Mouse (Mus musculus) limb, embryonic 11.5 days (tissue): ENCODE measurements around the gene Pcnt. TPM values are rescaled to one million over a fixed set of nuclear protein-coding genes. Genes with fewer than 3 reads are reported as not detected.

Experiments used
- ATAC-seq: fragments of 200-750 bp; cut with Nextera tagmentation; 2 replicates; pipeline ENCODE4 v1.8.0; 2017; ENCODE audit warnings: low read depth; ENCODE audit not compliant: insufficient number of reproducible peaks, low FRiP score, low TSS enrichment
- DNase-seq: peaks from one replicate; pipeline ENCODE4 v3.0.0-alpha.2; 2015; ENCODE audit warnings: low spot score
- H3K27ac ChIP-seq: fragments of 300-500 bp; sonication (generic); replicated peaks from 2 replicates; pipeline ENCODE4 v1.5.1; 2014; ENCODE audit warnings: low read depth, mild to moderate bottlenecking, low read length
- H3K27me3 ChIP-seq: fragments of 300-500 bp; sonication (generic); 2 replicates; pipeline ENCODE4 v1.6.1; 2014; ENCODE audit warnings: mild to moderate bottlenecking, low read length, mixed read lengths; ENCODE audit not compliant: control insufficient read depth, insufficient read depth
- H3K36me3 ChIP-seq: fragments of 300-500 bp; sonication (generic); 2 replicates; pipeline ENCODE4 v1.6.1; 2014; ENCODE audit warnings: mild to moderate bottlenecking, low read length, moderate library complexity, mixed read lengths; ENCODE audit not compliant: control insufficient read depth, insufficient read depth
- H3K4me1 ChIP-seq: fragments of 300-500 bp; sonication (generic); 2 replicates; pipeline ENCODE4 v1.6.1; 2014; ENCODE audit warnings: low read length, mixed read lengths; ENCODE audit not compliant: control insufficient read depth, insufficient read depth
- H3K4me2 ChIP-seq: fragments of 300-500 bp; sonication (generic); 2 replicates; pipeline ENCODE4 v1.6.1; 2014; ENCODE audit warnings: low read depth, mild to moderate bottlenecking, moderate library complexity; ENCODE audit not compliant: severe bottlenecking
- H3K4me3 ChIP-seq: fragments of 300-500 bp; sonication (generic); 2 replicates; pipeline ENCODE4 v1.5.1; 2014; ENCODE audit warnings: low read depth, low read length
- H3K9ac ChIP-seq: fragments of 300-500 bp; sonication (generic); 2 replicates; pipeline ENCODE4 v1.6.1; 2014; ENCODE audit warnings: mild to moderate bottlenecking, low read length
- H3K9me3 ChIP-seq: fragments of 300-500 bp; sonication (generic); 2 replicates; pipeline ENCODE4 v1.6.1; 2016; ENCODE audit warnings: low read length; ENCODE audit not compliant: control insufficient read depth
- WGBS: fragments of 180-500 bp; shearing (Covaris S2); extraction: QIAGEN DNeasy Blood & Tissue Kit; methylation state at CpG from one replicate; pipeline ENCODE4 v1.1.7; 2014; 5-methylcytosine and 5-hydroxymethylcytosine counted together
- polyA plus RNA-seq: library from polyadenylated mRNA; unstranded; fragments of >200 nt; fragmentation: Nextera tagmentation; extraction: Ambion mirVana; gene quantifications from 2 replicates; pipeline ENCODE4 v1.2.1, GENCODE M21; 2014

Pcnt gene
- polyA plus RNA-seq, 1 experiment from 2014 or later = 19.0 TPM

DNA sequence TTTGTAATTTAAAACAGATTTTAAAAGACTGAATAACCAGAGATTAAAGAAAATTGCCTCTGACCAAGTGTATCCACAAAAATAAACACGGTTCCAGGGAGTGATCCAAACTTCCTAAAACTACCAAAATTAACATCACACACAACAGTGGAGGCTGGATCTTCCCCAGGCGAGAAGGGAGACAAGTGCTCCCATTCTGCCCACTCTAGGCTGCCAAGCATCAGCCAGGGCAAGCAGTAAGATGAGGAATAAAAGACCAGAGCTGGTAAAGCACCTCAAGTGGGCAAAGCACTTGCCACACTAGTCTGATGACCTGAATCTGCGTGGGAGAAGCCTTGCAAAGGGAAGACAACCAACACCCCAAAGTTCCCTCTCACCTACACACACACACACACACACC is 70.8 kb downstream of the Pcnt start:
- peaks cover 20% of the 10 kb centered on the region; the same call in 1 of the 2 replicates for H3K36me3 ChIP-seq
- no peak for ATAC-seq
- no peak overlapping the region for H3K9ac ChIP-seq
- no peak overlapping the region for H3K4me2 ChIP-seq
- no peaks in the 10 kb centered on the region for H3K4me1 ChIP-seq
- no peaks in the 10 kb centered on the region for H3K27me3 ChIP-seq
- 78% methylated on average over 3 of the region's 3 CpGs for WGBS
- DNase-seq = no peak
- no peak overlapping the region for H3K4me3 ChIP-seq
- no peak overlapping the region for H3K27ac ChIP-seq
- no peaks in the 10 kb centered on the region for H3K9me3 ChIP-seq

DNA sequence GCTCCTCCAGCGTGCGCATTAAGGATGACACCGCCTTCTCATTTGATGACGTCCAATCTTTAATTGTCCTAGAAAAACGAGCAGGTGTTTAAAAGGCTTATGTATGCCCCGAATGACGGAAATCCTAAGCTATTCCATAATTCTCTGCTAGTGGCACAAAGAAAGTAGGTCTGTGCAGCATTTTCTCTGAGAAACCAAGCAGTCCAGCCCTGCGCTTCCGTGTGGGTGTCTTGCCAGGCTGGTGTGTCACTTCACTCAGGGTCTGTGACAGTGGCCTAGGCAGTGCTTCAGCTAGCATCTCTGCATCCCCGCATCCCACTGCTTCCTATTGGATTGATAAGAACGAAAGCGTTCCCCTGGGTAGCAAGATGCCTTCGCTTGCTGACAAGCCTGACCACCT is 73.8 kb downstream of the Pcnt start:
- WGBS = 93% methylated on average over 13 of the region's 13 CpGs
- no peak overlapping the region for H3K27ac ChIP-seq
- ATAC-seq (no peak), DNase-seq (no peak)
- H3K9ac ChIP-seq = no peak overlapping the region
- no peaks in the 10 kb centered on the region for H3K9me3 ChIP-seq
- H3K36me3 ChIP-seq = peaks cover 20% of the 10 kb centered on the region; the same call in 1 of the 2 replicates
- no peak overlapping the region for H3K4me3 ChIP-seq
- no peaks in the 10 kb centered on the region for H3K27me3 ChIP-seq
- H3K4me1 ChIP-seq = no peaks in the 10 kb centered on the region
- no peak overlapping the region for H3K4me2 ChIP-seq

DNA sequence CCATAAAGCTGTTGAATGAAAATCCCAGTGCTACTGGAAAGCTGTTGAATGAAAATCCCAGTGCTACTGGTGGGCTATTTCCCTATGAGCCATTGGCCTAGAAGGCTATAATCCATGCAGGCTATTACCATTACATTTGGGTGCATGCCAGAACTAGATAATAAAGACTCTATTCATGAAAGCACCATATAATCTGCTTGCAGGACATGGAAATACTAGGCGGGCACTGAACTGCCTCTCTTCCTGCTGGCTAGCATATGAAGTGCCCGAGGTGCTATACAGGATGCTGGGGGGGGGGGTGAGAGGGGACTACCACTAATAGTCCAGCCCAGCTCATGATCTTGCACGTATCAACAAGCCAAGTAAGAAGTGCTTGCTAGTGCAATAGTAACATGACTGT is 79.4 kb downstream of the Pcnt start:
- ATAC-seq (no peak), DNase-seq (no peak)
- WGBS = 87% methylated on average over 3 of the region's 3 CpGs
- H3K36me3 ChIP-seq = peaks cover 14% of the 10 kb centered on the region; the same call in 1 of the 2 replicates
- no peak overlapping the region for H3K9ac ChIP-seq
- H3K27ac ChIP-seq = no peak overlapping the region
- H3K4me2 ChIP-seq = no peak overlapping the region
- no peaks in the 10 kb centered on the region for H3K4me1 ChIP-seq
- no peaks in the 10 kb centered on the region for H3K27me3 ChIP-seq
- H3K9me3 ChIP-seq = no peaks in the 10 kb centered on the region
- no peak overlapping the region for H3K4me3 ChIP-seq

DNA sequence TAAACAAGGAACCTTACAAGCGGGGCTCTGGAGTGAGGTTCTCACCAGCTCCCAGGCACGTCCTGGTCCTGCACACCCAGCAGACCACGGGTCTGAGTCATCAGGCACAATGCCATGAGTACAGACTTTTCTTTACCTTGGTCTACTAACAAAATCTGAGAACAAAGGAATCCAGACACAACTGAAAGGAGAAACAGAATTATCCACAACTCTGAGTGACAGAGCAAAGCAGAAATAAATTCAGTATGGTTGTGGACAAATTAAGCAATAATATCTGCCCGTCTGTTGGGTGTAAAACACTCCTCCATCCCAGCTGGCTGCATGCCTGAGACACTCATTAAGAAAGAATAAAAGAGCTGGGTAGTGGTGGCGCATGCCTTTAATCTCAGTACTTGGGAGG is 84.1 kb downstream of the Pcnt start:
- DNase-seq (no peak), ATAC-seq (no peak)
- Histone ChIP-seq H3K9ac (no peak overlapping the region), H3K36me3 (peaks cover 18% of the 10 kb centered on the region), H3K4me3 (no peak overlapping the region), H3K9me3 (no peaks in the 10 kb centered on the region), H3K4me2 (no peak overlapping the region), H3K4me1 (no peaks in the 10 kb centered on the region), H3K27ac (no peak overlapping the region), H3K27me3 (no peaks in the 10 kb centered on the region)
- WGBS = 90% methylated on average over 5 of the region's 5 CpGs

DNA sequence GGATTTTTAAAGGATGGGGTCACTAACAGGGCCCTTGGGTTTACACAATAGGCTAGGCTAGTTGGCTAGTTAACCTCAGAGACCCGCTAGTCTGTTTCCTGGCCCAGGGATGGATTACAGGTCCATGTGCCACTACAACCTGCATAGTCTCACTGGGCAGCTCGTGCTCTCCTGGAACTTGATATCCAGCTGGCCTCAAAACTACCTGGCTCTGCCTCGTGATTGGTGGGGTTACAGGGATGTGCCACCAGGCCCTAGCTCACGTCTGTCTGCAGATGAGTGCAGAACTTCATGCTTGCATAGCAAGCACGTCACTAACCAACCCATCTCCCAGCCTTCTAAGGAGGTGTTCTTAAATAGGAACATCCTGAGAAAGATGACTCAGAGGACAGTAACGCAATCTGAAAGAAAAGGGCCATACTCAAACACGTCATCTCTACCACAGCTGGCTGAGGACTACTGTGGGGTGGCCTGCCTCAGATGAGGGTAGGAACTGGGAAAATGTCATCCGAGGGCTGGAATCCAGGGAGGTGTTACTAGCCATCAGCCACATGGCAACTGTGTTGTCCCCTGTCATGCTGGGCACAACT is 85.2 kb downstream of the Pcnt start:
- H3K4me2 ChIP-seq = no peak overlapping the region
- H3K27me3 ChIP-seq = no peaks in the 10 kb centered on the region
- no peaks in the 10 kb centered on the region for H3K4me1 ChIP-seq
- DNase-seq (no peak), ATAC-seq (no peak)
- H3K36me3 ChIP-seq = peaks cover 18% of the 10 kb centered on the region
- no peak overlapping the region for H3K4me3 ChIP-seq
- H3K27ac ChIP-seq = no peak overlapping the region
- H3K9me3 ChIP-seq = no peaks in the 10 kb centered on the region
- 88% methylated on average over 8 of the region's 8 CpGs for WGBS
- no peak overlapping the region for H3K9ac ChIP-seq

DNA sequence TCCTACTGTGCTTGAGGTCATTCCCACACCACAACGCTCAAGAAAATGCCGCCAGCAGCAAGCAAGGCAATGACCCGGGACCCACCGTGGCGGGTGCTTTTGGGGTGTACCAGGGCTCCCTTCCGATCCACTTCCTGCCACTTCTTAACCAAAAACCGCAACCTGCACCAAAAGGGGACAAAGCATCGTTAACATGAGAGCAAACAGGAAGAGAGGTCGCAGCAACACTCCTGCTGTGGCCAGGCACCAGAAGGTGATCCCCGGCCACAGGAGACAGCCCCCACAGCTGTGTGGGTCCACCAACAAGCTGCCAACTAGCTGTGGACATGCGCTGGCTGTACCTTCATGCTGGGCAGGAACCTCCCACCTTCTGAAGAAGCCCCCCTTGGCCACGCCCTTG is 87.6 kb downstream of the Pcnt start:
- 89% methylated on average over 12 of the region's 12 CpGs for WGBS
- no peak for ATAC-seq

DNA sequence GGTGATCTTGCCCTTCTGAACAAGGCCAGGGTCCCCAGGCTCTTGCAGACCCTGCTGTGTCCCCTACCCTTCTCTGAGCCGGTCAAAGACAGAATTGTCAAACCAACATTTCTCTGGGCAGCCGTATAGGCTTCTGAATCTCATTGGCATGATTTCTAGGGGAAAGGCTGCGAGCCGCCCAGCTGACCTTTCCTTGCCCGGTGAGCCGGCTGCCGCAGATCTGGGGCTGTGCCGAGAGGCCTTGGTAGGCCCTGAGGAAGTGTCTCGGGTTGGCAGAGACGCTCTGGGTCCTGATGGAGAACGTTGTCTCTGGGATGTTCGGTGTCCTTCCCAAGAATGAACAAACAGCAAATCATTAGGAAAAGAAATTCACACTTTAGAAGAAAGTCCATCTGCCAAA is 88.6 kb downstream of the Pcnt start:
- Histone ChIP-seq H3K27me3 (no peaks in the 10 kb centered on the region), H3K4me3 (no peak overlapping the region), H3K4me1 (no peaks in the 10 kb centered on the region), H3K9ac (no peak overlapping the region), H3K4me2 (no peak overlapping the region), H3K27ac (no peak overlapping the region), H3K9me3 (no peaks in the 10 kb centered on the region), H3K36me3 (peaks cover 21% of the 10 kb centered on the region)
- ATAC-seq = no peak
- WGBS = 95% methylated on average over 12 of the region's 12 CpGs
- DNase-seq = no peak

More for the DNA sequence above, 87.6 kb downstream of the Pcnt start:
- H3K4me2 ChIP-seq = no peak overlapping the region
- H3K36me3 ChIP-seq = peaks cover 22% of the 10 kb centered on the region
- no peak overlapping the region for H3K9ac ChIP-seq
- H3K4me3 ChIP-seq = no peak overlapping the region
- DNase-seq = no peak
- H3K4me1 ChIP-seq = no peaks in the 10 kb centered on the region
- H3K9me3 ChIP-seq = no peaks in the 10 kb centered on the region
- no peaks in the 10 kb centered on the region for H3K27me3 ChIP-seq
- no peak overlapping the region for H3K27ac ChIP-seq

DNA sequence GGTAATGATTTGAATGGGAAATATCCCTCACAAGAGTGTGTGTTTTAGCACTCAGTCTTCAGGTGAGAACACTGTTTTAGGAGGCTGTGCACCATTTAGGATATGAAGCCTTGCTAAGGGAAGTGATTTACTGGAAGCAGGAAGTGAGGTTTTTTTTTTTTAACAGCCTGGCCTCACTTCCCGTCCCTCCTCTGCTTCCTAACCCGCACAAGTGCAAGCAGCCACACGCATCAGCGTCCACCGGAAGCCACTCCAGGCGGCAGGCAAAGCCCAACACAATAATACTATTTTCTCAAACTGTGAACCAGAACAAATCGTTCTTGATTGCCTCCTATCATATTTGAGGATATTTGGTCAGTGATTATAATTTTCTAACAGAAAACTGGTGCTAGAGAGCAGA is 90.6 kb downstream of the Pcnt start:
- Histone ChIP-seq H3K36me3 (peaks cover 18% of the 10 kb centered on the region), H3K9me3 (no peaks in the 10 kb centered on the region), H3K4me2 (no peak overlapping the region), H3K27me3 (no peaks in the 10 kb centered on the region), H3K9ac (no peak overlapping the region), H3K27ac (no peak overlapping the region), H3K4me3 (no peak overlapping the region), H3K4me1 (no peaks in the 10 kb centered on the region)
- ATAC-seq (no peak), DNase-seq (no peak)
- 87% methylated on average over 7 of the region's 7 CpGs for WGBS

DNA sequence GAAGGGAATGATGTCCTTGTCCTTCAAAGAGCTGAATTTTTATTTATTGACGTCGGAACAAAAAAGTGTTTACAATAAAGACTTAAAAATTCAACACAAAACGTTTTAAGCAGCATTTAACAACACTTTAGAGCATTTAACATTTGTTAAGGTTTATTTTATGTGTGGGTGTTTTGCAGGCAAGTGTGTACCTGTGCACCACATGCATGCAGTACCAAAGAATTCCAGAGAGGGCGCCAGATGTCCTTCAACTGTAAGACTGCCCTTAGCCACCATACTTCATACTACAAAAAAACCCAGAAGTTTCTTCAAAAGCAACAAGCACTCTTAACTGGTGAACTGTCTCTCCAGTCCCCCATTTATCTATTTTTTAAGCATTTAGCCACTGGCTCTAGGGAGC is 96.0 kb downstream of the Pcnt start:
- ATAC-seq (no peak), DNase-seq (peak; percentile 83)
- H3K27ac ChIP-seq = no peak overlapping the region
- WGBS = 14% methylated on average over 4 of the region's 4 CpGs
- H3K9me3 ChIP-seq = no peaks in the 10 kb centered on the region
- H3K27me3 ChIP-seq = no peaks in the 10 kb centered on the region
- no peak overlapping the region for H3K9ac ChIP-seq
- peak overlapping the region; percentile 85; the same call in 1 of the 2 replicates for H3K4me3 ChIP-seq
- H3K36me3 ChIP-seq = peaks cover 4% of the 10 kb centered on the region; the same call in 1 of the 2 replicates
- 0 out of 2 replicates have a peak, but pooled peaks cover 9% of the 10 kb centered on the region for H3K4me1 ChIP-seq
- peak overlapping the region; percentile 81; the same call in 1 of the 2 replicates for H3K4me2 ChIP-seq
